Mouse (Mus musculus) 3134 (cell line): Measurements from ENCODE around the gene Fnbp4.
A peak's percentile ranks its signal among the peaks of the same experiment; 100 is the strongest.

ENCODE experiments used
- DNase-seq: peaks from one replicate; pipeline ENCODE4 v3.0.0-alpha.2; 2011; ENCODE audit warnings: low spot score; ENCODE audit not compliant: insufficient read length; ENCODE audit errors: extremely low read depth

The Fnbp4 gene

DNA sequence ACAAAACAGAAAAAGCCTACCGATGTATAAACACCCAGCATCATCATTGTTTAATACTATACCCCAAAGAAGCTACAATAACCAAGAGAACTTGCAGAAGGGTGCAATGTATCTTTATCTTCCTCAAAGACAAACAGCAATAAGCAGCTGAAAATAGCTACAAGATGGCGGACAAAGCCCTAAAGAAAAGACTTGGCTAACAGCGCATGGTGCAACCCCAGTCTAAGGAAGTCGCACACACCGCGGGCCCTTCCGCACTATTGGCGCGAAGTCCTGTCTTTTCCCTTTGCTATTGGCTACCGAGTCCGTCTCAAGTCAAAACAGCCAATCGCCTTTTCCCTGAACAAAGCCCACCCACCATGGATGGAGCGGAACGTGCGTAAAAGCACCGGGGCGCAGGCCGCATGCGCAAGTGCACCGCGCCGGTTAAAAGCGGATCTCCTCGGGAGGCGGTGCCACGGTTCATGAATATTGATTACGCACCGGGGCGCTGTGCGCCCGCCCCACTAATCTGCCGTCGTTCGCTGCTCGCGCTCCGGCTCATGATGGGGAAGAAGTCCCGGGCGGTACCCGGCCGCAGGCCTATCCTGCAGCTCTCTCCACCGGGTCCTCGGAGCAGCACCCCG is at the start of gene Fnbp4:
Gene Fnbp4, plus strand, starts transcription at position 318 of the 626 bp plus-strand sequence.
- peak; percentile 99 for DNase-seq

DNA sequence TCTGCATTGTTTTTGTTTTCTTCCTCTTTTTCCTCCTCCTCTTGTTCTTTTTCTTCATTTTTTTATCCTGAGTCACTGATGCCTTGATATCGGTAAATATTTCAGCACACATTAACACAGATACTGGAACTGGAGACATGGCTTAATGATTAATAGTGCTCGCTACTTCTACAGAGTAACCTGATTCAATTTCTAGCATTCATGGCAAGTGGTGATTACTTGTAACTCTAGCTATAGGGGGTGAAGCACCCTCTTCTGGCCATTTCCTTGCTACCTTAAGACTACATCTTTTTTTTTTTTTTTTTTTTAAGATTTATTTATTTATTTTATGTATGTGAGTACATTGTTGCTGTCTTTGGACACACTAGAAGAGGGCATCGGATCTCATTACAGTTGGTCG is 44.2 kb upstream of the Fnbp4 start:
- no peak for DNase-seq

DNA sequence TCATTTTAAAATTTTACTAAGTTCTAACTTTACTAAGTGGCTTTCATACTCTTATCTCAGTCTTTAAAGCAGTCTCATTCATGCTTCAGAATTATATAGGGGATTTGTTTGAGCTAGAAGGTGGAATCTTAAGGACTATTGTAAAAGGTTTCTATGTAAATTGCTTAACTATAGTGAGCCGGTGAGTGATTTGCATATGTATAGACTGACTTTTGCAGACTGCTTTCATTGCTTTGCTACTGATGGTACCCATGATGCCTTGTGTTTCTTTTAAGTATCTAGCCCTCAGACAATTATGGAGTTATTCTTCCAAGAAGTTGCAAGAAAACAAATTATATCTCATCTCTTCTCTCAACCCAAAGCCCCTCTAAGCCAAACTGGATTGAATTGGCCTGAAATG is 36.6 kb upstream of the Fnbp4 start:
- no peak for DNase-seq

DNA sequence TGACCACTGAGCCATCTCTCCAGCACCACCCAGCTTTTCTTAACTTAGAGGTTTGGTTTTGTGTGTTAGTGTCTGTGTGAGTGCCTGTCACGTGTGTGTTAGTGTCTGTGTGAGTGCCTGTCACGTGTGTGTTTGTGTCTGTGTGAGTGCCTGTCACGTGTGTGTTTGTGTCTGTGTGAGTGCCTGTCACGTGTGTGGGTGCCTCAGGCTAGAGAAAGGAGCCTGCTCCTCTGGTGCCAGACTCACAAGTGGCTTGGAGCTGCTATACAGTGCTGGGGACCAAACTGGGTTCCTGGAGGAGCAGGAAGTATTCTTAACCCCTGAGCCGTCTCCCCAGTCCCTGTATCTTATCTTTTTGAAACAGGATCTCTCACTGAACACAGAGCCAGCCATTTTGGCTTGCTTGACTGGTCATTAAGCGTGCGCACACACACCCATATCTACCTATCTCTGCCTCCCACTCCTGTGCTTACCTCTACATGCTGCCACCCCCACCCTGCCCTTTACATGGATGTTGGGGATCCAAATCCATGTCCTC is 29.5 kb upstream of the Fnbp4 start:
- DNase-seq, result no peak

DNA sequence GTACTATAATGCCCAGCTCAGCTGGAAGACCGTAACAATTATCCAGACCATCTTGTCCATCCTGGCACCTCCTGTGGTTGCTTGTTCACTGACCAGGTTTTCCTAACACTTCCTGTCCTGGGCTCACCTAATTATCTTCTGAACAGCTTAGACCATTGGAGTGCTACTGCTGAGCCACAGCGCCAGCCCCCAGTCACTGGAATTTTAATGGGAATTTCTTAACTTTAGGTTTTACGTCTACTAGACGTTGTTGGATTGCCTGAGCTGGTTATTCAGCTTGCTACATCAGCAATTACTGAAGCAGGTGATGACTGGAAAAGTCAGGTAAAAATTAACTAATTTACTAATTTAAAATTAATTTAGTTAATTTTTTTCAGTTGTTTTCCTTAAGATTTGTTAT is 27.8 kb upstream of the Fnbp4 start:
- no peak for DNase-seq

DNA sequence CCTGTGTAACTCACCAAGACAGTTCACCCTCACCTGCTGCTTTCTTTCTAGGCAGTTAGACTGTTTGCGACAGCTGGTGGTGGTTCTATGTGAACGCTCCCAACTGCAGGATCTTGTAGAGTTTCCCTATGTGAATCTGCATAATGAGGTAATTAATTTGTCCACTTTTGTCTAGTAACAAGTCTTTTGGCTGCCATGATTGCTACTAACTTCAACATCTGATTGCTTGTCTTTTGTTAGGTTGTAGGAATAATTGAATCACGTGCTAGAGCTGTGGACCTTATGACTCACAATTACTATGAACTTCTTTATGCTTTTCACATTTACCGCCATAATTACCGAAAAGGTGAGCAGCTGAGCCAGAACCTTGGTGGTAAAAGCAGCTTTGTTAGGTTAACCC is 27.2 kb upstream of the Fnbp4 start:
- DNase-seq, result no peak

DNA sequence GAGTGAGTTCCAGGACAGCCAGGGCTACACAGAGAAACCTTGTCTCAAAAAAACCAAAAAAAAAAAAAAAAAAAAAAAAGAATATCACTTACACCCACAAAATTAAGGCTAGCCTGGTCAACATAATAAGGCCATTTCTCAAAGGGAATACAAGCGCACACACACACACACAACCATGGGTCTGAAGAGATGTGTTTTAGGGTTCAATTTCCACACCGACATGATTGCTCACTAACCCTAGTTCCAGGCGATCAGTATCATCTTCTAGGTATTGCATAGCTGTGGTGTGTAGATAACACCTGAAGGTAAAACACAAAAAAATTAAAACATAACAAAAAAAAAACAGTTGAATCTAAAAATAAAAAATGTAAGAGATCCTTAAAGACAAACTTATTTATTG is 18.4 kb upstream of the Fnbp4 start:
- no peak for DNase-seq

DNA sequence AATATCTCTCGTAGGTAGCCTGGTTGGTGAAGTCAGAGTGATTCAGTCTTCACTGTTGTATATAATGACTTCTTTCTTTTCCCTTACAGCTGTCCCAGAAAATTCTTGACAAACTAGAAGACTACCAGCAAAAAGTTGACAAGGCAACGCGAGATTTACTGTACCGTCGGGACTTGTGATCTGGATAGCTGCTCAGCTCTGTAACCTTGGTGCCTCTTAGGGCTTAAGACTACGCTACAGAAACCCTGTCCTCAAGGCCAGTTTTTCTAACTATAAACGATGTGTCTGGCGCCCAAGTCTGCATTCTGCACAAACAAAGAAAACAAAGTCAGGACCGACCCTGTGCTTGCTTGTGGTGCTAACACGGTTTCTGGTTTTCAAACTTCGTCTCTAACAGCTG is 9.8 kb upstream of the Fnbp4 start:
- DNase-seq, result no peak

DNA sequence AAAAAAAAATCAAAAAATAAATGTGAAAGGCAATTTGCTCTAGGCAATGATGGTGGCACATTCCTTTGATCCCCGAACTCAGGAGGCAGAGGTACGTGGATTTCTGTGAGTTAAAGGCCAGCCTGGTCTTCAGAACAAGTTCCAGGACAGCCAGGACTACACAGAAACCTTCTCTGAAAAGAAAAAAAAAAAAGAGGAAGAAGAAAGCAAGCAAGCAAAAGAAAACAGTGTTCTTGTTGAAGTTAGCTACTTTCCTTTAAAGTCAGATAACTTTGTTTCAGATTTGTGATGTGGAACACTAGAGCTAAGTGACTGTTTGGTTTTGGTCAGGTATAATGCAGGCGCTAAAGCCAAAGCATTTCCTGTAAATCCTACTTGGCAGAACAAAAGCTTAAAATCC is 6.4 kb upstream of the Fnbp4 start:
- DNase-seq, result no peak

DNA sequence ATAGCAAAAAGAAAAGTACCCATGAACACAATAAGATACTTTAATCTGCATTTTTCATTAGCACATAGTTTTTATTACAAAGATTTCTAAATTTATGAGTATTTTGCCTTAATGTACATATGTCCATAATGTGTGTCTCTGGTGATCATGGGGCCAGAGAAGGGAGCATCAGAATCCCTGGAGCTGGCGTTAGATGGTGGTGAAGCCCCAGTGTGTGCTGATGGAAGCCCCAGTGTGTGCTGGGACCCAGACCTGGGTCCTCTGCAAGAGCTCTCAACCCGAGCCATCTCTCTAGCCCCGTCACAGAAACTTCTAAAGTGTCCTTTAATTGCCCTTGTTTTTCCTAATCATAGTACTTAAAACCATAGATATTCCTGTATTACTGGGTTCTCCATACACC is 5.8 kb upstream of the Fnbp4 start:
- DNase-seq, result no peak

DNA sequence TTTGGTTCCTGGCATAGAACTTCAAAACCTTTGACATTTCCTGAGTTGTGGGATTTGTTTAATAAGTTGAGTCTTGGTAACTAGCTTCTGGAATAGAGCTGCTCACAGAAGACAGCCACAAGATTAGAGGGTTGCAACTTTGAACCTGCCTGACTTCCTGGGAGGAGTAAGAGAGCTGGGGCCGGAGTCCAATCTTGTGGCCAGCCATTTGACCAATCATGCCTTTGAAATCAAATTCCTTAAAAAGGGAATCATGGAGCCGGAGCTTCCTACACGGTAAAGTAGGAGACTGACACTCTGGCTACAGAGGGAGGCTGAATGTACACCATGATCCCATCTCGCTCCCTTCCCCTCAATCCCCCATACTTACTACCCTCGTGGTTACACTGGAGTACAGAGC is 5.2 kb upstream of the Fnbp4 start:
- no peak for DNase-seq

DNA sequence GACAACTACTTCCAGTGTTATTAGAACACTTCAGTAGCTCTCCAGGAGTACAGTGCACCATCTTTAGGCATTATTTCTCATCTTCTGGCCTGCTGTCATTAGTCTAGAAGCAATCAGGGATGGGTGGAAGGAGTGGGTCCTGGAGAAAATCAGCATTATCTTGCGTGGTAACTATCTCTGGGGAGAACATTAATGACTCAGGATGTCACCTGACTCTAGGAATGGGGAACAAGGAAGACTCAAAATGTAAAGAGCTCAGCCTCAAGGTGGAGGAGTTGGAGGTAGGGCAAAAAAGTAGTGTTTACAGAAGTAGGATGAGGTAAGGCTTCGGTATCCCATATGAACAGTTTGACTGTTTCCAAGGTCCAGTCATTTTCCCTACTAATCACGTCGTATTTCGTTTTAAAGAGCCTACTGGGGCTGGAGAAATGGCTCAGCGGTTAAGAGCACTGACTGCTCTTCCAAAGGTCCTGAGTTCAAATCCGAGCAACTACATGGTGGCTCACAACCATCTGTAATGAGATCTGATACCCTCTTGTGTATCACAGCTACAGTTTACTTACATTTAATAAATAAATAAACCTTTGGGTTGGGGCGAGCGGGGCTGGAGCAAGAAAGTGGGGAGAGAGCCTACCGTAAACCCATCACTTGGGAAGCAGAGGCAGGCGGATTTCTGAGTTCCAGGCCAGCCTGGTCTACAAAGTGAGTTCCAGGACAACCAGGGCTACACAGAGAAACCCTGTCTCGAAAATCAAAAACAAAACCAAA is 701 bp upstream of the Fnbp4 start:
- DNase-seq, result peak; percentile 16

DNA sequence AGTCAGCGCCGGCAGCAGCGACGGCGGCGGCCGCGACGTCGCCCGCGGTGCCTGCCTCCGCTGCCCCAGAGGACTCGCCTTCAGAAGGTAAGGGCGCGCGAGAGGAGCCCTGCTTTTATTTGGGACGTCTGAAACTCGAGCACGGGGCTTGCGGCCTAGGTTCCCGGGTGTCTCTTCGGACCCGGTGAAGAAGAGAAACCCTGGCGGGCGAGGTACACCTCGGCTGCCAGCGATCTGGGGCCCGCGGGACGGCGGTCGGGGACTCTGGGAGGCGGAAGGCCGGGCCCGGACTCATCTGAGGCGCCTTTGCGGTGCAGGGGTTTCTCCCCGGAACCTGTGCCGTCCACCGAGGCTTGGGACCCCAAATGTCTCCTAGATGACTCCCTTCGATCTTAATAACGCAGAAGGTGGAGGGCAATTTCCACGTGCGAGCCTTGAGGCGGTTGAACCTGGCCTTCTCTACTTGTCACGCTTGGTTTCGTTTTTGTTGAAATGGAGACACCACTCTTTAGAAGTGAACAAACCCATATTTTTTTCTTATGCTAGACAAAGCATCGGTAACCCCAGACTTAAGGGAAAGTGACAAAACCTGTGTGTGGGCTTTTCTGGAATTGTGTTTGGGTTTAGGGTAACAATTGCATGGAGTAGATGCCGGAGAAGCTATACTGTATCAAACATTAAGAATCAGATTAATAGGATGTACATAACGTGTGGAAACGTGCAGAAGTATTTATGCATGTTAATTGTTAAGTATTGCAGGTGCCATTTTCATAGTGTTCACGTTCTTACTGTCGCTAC is 769 bp downstream of the Fnbp4 start:
- no peak for DNase-seq

DNA sequence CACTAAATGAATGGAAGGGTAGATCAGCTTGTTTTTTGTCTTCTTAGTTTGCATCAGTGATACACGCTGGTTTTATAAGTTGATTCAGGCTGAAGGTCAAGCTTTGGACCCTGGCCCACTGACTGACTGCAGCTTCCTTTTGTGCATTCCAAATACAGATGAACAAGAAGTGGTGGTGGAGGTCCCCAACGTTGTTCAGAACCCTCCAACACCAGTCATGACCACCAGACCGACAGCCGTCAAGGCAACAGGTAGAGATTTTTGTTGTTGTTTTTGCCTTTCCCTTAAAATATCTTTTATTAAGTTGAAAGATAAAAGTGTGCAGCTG is 1.3 kb downstream of the Fnbp4 start:
- no peak for DNase-seq

DNA sequence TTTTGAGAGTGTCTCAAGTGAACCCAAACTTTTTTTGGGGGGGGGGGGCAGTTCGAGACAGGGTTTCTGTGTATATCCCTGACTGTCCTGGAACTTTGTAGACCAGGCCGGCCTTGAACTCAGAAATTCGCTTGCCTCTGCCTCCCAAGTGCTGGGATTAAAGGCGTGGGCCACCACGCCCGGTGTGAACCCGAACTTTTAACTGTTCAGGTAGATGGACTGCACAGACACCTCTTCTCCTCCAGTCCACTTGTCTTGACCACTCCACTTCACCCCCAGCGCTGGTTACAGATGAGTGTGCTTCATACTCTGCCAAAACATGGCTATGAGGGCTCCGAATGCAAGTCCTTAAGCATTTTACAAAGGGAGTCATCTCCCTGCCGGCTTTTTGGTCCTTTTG is 2.0 kb downstream of the Fnbp4 start:
- DNase-seq, result no peak

DNA sequence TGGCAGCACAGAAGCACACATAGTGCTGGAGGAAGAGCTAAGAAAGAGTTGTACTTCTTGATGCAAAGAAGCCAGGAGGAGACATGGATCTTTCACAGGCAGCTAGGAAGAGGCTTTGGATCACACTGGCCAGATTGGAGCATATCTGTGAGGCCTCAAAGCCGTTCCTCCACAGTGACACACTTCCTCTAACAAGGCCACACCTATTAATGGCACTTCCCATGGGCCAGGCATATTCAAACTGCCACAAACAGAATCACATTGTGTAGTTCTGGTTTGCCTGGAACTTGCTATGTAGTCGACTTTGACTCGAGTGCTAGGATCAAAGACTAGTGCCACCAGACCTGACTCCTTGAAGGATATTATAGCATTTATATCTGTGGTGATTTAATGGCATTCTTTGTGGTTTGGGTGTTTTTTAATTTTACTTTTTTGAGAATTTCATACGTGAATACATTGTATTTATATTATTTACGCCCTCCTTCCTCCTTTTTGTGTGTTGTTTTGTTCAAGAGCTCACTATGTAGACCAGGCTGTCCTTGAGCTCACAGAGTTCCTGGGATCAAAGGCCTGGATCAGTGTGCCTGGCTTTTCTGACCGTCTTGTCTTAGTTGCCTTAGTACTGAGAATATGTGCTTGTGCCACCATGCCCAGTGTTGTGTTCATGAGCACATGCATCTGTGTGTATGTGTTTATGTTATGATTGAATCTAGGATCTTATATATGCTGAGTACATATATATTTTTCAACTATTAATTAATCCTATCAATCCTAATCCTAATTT is 4.7 kb downstream of the Fnbp4 start:
- DNase-seq, result no peak

DNA sequence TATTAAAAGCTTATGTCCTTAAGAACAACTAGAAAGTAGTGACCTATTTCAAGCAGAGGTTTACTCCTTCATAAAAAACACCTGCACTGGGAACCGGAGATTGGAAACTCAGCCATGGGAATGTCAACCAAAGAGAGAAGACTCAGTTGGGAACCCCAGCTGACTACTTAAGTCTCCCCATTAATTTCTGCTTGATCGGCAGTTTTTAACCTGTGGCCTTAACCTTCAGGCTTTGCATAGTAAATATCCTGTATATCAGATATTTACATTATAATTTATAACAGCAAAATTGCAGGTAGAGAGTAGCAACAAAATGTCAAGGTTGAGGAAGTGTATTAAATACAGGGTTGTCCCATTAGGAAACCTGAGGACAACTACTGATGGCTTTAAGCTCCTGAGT is 8.4 kb downstream of the Fnbp4 start:
- DNase-seq, result no peak

DNA sequence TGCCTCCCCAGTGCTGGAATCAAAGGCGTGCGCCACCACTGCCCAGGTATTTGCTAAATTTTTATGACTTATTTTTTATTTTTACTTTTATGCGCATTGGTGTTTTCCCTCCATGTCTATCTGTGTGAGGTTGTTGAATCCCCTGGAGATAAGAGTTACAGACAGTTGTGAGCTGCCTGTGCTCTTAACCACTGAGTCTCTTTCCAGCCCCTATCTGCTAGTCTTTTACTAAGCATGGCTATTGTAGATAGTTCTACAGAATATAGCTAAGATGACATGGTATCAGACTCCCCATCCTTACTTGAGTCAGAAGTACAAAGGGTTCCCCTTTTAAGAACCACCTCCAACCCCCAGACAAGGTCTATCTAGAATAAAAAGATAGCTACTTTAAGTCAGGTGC is 9.0 kb downstream of the Fnbp4 start:
- DNase-seq, result no peak

DNA sequence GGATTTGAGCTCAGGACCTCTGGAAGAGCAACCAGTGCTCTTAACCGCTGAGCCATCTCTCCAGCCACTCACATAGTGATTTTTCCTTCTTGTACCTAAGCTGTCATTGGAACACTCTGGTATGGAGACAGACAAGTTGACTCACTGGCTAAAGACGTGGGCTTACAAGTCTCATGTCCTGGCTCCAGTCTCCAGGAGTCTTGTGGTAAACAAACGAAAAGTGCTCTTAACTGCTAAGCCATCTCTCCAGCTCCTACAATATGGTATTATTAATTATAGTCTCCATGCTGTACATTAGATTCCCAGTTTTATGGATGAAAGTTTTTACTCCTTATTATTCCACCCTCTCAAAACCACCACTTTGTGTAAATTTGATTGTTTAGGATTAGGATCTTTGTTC is 20.0 kb downstream of the Fnbp4 start:
- DNase-seq, result no peak

DNA sequence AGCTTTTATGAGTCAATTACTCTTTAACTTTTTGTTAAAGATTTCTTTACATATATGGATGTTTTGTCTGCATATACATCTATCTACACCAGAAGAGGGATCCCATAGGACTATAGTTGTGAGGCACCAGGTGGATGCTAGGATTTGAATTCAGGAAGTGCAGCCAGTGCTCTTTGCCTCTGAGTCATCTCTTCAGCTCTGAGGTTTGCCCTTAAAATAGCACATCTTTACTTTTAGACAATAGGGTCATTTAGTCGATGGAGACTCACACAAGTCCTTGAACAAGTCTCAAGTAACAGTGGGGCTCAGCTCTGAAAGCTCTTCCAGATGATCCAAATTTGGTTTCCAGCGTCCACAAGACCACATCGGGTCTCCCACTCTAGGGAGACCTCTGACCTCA is 36.2 kb downstream of the Fnbp4 start:
- peak; percentile 45 for DNase-seq

DNA sequence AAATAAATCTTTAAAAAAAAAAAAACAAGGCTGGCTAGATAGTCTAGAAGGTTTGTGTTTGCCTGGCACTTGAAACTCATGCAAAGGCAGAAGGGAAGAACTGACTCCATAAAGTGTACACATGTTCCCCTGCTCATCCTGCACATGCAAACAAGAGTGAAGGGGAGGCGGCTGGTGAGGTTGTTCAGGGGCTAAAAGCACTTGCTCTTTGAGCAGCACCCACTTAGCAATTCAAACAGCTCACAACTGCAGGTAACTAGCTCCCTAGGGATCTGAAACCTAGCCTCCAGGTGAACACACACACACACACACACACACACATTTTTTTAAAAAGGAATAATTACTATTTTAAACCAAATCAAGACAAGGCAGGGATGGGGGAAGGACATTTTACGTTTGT is 36.8 kb downstream of the Fnbp4 start:
- DNase-seq, result no peak
